Mouse (Mus musculus) adipocyte (in vitro differentiated cells): ENCODE data around the gene Pde11a.

Experiments
- DNase-seq: peaks from one replicate; pipeline ENCODE4 v3.0.0-alpha.2; 2016; ENCODE audit warnings: low spot score

Gene Pde11a

GRCm38 (mm10) chr2:76158973-76159372, 179.6 kb downstream of the Pde11a start:
- DNase-seq, result no peak

DNA sequence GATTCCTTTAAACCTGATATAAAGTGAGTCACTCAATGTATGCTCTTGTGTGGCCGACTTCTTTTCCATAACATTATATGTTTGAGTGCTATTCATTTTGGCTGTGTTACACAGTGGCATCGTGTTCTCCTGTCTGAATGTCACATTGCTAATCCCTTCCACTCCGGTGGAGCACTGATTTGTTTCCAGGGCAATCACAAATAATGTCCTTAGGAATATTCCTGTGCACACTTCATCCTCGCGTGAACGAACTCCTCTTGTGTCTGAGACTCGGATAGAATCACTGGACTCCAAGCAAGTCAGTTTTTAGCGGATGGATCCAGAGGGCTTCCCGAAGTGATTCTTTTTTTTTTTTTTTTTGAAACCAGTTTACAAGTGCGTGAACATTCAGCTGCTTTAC, 197.4 kb downstream of the Pde11a start:
- DNase-seq, result no peak

DNA sequence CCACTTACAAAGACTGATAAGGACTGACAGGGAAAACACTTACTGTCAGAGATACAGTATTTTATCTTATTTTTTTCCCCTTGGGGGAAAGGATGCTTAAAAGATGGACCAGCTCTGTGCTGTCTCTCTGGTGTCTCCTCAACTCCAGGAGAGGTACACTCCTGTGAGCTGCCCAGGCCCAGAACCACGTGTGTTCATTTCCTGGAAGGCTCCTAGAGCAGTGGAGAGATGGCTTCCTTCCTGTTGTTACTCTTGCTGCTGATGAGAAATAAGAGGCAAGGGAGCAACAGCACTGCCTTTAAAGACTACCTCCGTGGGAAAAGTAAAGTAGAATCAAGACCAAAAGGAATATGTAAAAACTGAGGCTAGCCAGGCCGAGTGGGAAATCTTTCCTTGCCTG, 205.6 kb downstream of the Pde11a start:
- DNase-seq, result no peak

DNA sequence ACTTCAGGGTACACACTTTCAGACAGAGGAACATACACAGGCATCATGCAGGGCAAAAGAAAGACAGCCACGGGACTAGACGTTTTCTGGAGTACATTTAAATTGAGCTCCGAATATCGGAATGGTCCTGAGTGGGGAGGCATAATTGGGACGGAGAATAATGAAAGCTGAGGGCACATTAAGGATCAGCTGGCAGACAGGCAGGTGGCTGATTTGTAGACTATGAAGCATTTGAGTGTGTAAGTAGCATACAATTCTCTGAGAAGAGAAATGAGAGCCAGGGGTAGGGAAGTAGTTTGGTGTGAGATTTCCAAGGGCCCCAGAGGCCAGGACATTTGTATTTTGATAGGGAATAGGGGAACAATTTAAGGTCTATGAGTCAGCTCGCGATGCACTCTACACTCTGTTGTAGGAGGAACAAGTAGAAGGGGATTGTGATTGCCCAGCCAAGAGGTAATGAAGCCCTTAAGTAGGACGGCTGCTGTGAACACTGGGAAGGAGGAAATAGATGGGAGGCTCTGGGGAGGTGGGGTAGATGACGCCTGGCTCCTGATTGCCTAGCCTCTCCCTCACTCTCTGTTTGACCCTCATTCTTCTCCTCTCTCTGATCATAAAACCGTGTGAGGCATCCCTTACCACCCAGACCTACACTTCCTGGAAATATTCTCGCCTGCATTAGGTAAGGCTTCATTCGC, 208.5 kb downstream of the Pde11a start:
- DNase-seq, result no peak

- DNase-seq, result no peak
Observed at GRCm38 (mm10) chr2:76129058-76129437, 209.5 kb downstream of the Pde11a start.

- DNase-seq, result peak; percentile 6
Observed at GRCm38 (mm10) chr2:76128105-76129057, 210.2 kb downstream of the Pde11a start.

- DNase-seq, result no peak
Observed at GRCm38 (mm10) chr2:76126651-76127050, 211.9 kb downstream of the Pde11a start.

GRCm38 (mm10) chr2:76124821-76125220, 213.8 kb downstream of the Pde11a start:
- DNase-seq, result no peak

GRCm38 (mm10) chr2:76122167-76122566, 216.4 kb downstream of the Pde11a start:
- DNase-seq, result no peak

GRCm38 (mm10) chr2:76119848-76120247, 218.7 kb downstream of the Pde11a start:
- no peak for DNase-seq

DNA sequence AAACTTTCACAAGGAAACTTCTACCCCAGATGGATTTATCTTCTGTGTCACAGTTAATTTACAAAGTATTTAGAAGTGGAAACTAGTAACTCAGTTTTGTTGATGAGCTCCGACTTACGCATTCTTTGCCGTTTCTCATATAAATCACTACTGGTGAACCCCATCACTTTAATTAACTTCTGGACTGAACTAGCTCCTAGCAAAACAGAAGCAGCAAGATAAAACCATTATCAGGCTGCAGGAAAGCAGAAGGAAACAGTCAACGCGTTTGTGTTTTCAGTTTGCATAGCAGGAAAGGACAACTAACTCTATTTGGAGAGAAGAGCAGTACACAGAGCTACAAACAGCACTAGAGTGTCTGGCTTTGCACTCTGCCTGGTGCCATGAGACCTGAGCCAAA, 220.1 kb downstream of the Pde11a start:
- no peak for DNase-seq

DNA sequence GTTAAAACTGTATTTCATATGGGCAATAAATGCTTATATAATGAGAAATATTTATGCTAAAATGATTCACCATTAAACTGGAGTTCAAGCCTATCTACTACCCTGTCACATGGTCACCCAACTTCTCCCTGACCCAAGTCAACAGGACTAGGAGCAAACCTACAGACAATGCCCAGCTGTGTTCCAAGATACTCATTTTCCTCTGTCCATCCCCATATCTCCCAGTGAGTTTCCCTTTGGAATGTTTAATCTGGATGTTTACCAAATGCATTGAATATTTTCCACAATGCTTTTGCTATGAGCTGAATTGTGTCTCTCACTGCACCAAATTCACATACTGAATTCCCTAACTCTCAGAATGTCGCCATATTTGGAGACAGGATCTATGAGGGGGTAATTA, 221.4 kb downstream of the Pde11a start:
- DNase-seq, result no peak

DNA sequence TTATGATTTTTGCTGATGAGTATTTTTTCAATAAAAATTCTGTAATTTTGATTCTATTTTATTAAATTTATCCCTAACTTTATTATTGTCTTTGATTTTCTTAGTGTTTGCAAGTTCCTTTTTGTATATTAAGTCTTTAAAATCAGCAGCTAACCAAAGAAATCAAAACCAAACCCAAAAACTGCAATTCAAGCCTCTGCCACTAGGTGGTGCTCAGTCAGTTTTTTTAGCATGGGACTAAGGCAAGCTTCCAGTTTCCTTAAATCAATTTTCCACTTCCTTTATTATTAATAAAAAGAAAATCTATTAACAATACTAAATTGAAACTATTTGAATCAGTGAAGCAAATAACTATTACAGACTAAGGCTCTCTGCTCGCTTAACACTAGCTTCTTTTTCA, 222.9 kb downstream of the Pde11a start:
- peak; percentile 84 for DNase-seq

DNA sequence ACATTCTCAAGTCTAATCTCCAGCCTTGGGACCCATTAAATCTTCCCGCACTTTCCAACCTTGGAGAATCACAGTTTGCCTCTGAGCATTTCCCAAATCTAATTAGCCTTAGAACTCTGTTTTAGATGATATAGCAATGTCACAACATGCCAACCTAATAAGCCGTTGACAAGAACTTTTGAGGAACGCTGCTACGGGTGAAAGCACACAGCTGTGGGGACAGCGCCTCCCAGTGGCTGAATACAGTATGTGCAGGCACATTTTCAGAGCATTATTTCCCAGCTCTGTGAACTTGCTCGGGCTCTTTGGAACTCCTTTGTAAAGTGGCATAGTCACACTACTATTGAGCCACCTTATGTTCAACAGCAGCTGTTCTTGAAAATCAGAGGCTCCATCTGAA, 223.8 kb downstream of the Pde11a start:
- DNase-seq, result peak; percentile 22

DNA sequence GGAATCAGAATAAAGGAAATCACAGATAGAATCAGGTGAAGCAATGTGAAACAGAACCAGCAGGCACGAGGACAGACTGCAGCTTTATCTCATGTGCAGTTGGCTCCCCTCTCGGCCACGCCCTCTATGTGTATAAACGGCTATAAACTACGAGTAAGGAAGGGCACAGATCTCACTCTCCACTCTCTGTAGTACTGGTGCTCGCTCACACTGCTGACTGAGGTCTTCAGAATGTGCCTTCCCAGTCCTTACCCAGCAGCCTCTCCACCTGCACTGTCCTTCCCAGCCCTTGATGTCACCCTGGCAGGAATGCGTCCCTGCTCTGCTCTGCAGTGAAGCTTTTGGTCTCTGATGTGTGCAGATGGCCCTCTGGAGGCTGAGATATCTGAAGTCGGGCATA, 228.9 kb downstream of the Pde11a start:
- no peak for DNase-seq

- no peak for DNase-seq
Observed at GRCm38 (mm10) chr2:76101889-76102602, 236.5 kb downstream of the Pde11a start.

DNA sequence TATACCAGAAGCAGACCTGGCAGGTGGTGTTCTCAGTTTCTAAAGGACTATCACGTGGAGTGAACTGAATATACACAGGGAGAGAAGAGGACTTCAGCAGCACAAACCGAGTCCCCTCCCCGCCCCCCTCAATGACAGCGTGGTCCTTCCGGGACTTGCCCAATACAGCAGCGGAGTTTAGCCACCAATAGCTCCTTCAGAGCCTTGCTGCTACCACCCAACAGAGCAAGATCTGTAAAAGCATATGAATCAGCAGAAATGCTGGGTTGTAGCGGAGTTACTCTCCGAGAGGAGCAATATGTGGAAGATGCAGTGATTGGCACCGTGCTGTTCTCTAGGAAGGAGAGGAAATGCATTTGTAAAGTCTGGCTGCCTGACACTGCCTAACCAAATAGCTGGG, 238.0 kb downstream of the Pde11a start:
- DNase-seq, result no peak

GRCm38 (mm10) chr2:76099726-76100347, 238.7 kb downstream of the Pde11a start:
- no peak for DNase-seq

DNA sequence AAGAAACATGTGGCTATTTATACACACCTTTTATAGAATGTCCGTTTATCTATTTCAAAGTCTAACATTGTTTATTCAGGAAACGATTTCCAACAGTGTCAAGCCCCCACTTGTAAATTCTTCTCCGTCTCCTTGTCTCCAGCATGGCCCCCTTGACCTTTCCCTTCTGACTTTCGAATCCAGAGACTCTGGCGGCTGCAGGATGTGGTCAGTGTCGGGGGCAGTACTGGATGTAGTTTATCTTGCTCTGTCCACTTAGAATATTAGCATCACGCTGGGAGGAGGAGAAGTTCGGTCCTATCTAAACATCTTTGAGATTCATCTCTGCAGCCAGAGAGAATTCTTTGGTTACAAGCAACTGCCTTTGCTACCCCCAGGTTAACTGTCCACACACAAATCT, 240.2 kb downstream of the Pde11a start:
- DNase-seq, result no peak

GRCm38 (mm10) chr2:76097847-76098246, 240.7 kb downstream of the Pde11a start:
- DNase-seq, result no peak

DNA sequence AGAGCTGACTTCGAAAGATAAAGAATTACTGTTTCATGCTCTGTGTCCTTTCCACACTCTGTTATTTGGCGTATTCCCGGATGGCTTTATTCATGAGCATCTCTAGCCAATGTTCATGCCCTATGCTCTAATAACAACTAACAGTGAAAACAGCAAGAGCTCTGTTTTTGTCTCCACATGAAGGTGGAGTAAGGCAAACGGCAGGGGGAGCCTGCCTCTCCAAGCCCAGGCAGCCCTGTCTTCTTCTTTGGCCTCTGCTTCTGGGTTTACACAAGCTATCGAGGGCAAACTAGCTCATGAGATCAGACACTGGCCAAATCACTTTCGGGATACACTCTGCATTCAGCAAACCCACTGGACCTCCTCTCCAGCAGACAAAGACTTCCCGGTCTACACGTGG, 241.3 kb downstream of the Pde11a start:
- no peak for DNase-seq

DNA sequence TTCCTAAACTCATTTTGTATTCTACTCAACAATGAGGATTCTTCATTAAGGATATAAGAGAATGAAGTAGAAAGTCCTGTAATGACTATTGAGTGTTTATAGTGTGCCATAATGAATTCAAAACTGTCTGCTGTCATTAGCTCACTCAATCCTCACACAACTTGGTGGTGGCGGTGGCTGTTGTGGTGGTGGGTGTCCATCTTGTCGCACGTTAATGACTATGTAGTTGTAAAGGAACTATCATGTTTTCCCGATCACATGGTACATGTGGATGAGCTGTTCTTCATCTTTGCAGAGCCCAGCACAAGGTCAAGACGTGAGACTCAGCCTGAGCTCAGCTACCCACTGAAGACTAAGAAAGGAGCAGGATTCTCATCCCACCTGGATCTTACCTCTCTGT, 242.7 kb downstream of the Pde11a start:
- no peak for DNase-seq
